Mouse (Mus musculus) liver, postnatal 0 days (tissue): ENCODE results near the gene Ackr3. TPM values are rescaled to one million over a fixed set of nuclear protein-coding genes. Genes with fewer than 3 reads are reported as not detected.
A peak's percentile ranks its signal among the peaks of the same experiment; 100 is the strongest.

ENCODE experiments used
- ATAC-seq: fragments of 200-750 bp; cut with Nextera tagmentation; 2 replicates; pipeline ENCODE4 v1.8.0; 2017; ENCODE audit warnings: mild to moderate bottlenecking, moderate library complexity
- DNase-seq: peaks from one replicate; pipeline ENCODE4 v3.0.0-alpha.2; 2016
- H3K27ac ChIP-seq: fragments of 300-500 bp; sonication (generic); 2 replicates; pipeline ENCODE4 v1.5.1; 2014; ENCODE audit warnings: antibody characterized with exemption, moderate library complexity, mild to moderate bottlenecking, low read depth
- H3K27me3 ChIP-seq: fragments of 300-500 bp; sonication (generic); 2 replicates; pipeline ENCODE4 v1.6.1; 2014; ENCODE audit warnings: low read length, control low read depth, mixed read lengths; ENCODE audit not compliant: insufficient read depth
- H3K36me3 ChIP-seq: fragments of 300-500 bp; sonication (generic); replicated peaks from 2 replicates; pipeline ENCODE4 v1.6.1; 2014; ENCODE audit warnings: mild to moderate bottlenecking, control low read depth, low read length, moderate library complexity, mixed read lengths; ENCODE audit not compliant: insufficient read depth
- H3K4me1 ChIP-seq: fragments of 300-500 bp; sonication (generic); 2 replicates; pipeline ENCODE4 v1.6.1; 2014; ENCODE audit warnings: antibody characterized with exemption, mild to moderate bottlenecking, control low read depth; ENCODE audit not compliant: insufficient read depth
- H3K4me2 ChIP-seq: fragments of 300-500 bp; sonication (generic); 2 replicates; pipeline ENCODE4 v1.6.1; 2014; ENCODE audit warnings: low read depth, mild to moderate bottlenecking, low read length, moderate library complexity, mixed read lengths
- H3K4me3 ChIP-seq: fragments of 300-500 bp; sonication (generic); 2 replicates; pipeline ENCODE4 v1.5.1; 2014; ENCODE audit warnings: low read depth, low read length
- H3K9ac ChIP-seq: fragments of 300-500 bp; sonication (generic); replicated peaks from 2 replicates; pipeline ENCODE4 v1.6.1; 2014; ENCODE audit warnings: mild to moderate bottlenecking, moderate library complexity
- H3K9me3 ChIP-seq: fragments of 300-500 bp; sonication (generic); 2 replicates; pipeline ENCODE4 v1.6.1; 2016; ENCODE audit warnings: mild to moderate bottlenecking, control low read depth, low read length, mixed read lengths
- CTCF ChIP-seq: sonication (generic); IDR thresholded peaks from 2 replicates; pipeline ENCODE4 v1.5.1; 2016; ENCODE audit warnings: antibody characterized with exemption, low read depth
- EP300 ChIP-seq: IDR thresholded peaks from 2 replicates; pipeline ENCODE4 v1.6.1; 2016; ENCODE audit warnings: antibody characterized with exemption, low read depth, mild to moderate bottlenecking
- WGBS: fragments of 180-500 bp; shearing (Covaris S2); extraction: QIAGEN DNeasy Blood & Tissue Kit; methylation state at CpG from one replicate; pipeline ENCODE4 v1.1.7; 2014; ENCODE audit not compliant: insufficient replicate concordance; 5-methylcytosine and 5-hydroxymethylcytosine counted together
- polyA plus RNA-seq: library from polyadenylated mRNA; unstranded; fragments of >200 nt; fragmentation: Nextera tagmentation; extraction: Ambion mirVana; gene quantifications from 2 replicates; pipeline ENCODE4 v1.2.1, GENCODE M21; 2015

The Ackr3 gene
- polyA plus RNA-seq, 1 experiment from 2014 or later = 2.5 TPM

DNA sequence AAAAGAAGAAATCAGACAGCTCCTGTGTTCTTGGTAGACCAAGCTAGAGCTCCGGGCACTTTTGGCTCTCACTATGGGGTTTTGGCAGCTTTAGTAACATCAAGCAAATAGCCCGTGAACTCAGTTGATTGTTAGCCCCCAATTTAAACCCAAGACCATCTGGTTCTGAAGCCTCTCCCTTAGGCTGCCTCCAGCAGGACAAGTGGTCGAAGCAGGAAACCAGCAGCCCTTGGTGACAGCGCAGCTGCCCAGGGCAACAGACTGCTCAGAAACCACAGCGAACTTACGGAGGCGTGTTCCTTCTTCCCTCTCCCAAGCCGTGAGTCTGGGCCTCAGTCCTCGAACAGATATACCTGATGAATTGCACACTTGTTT, 24.5 kb downstream of the Ackr3 start:
- ATAC-seq (no peak), DNase-seq (no peak)
- TF ChIP-seq CTCF (no peak), EP300 (no peak)
- H3K4me3 ChIP-seq = no peak overlapping the region
- no peaks in the 10 kb centered on the region for H3K27me3 ChIP-seq
- no peaks in the 10 kb centered on the region for H3K36me3 ChIP-seq
- H3K9ac ChIP-seq = no peak overlapping the region
- no peaks in the 10 kb centered on the region for H3K4me1 ChIP-seq
- H3K9me3 ChIP-seq = no peaks in the 10 kb centered on the region
- H3K27ac ChIP-seq = no peak overlapping the region
- 19% methylated on average over 9 of the region's 9 CpGs for WGBS
- no peak overlapping the region for H3K4me2 ChIP-seq

DNA sequence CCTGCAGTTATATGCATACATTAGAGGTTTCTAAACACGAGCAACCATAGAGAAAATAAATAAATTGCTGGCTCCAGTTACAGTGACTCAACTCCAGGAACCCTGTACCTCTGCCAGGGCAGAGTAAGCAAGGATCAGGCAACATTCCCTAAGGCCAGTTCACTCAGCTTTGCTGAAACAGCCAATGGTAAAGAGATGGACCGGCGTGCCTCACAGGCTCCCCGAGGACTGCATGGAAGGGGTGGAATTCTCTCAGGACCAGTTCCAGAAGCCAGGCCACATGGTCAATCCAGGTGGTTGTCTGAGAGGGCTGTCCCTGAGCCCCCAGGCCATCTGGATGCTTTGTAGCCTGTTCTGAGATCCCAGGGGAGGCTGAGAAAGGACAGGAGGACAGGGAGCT, 26.8 kb downstream of the Ackr3 start:
- no peaks in the 10 kb centered on the region; the same call in 1 of the 2 replicates for H3K4me1 ChIP-seq
- no peaks in the 10 kb centered on the region for H3K36me3 ChIP-seq
- DNase-seq = no peak
- H3K27me3 ChIP-seq = no peaks in the 10 kb centered on the region
- no peak overlapping the region for H3K4me3 ChIP-seq
- 72% methylated on average over 4 of the region's 4 CpGs for WGBS
- no peak overlapping the region for H3K4me2 ChIP-seq
- TF ChIP-seq CTCF (no peak), EP300 (no peak)
- H3K9ac ChIP-seq = no peak overlapping the region
- H3K27ac ChIP-seq = no peak overlapping the region
- no peak for ATAC-seq
- no peaks in the 10 kb centered on the region for H3K9me3 ChIP-seq

DNA sequence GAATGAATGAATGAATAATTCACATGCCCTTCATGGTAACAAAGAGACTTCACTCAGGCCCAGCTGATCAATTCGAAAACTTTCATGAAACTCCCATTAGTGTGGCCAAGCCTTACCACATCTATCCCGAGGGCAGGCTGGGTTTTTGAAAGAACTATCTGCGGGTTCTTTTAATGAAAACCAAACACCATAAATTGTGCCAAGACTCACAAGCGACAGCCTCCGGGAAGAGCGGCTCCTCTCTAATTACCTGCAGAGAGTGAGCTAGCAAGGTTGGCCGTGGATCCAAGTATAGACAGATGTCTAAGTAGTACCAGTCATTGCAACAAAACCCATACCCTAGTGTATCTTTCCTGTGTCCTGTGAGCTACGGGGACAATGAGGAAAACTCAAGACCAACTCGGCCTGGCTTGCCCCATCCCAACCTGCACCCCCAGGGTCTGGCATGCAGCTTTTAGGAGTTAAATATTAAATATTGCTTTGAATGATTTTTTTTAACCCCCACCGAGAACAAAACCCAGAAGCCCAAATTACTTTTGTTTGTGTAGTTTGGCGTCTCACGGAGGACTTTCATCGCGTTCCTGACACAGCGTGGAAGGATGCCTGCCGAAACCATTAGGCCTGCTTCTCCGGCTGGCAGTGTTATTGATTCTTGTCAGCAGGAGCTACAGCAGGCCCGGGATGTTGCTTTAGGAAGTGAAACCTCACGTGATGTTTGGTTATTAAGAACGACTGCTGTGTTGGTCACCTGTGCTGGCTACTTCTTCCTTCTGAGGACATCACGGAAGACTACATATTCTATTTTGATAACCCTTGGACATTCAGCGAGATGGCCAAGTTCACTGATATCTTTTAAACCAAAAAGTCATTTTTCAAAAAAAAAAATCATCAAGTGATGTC, 28.1 kb downstream of the Ackr3 start:
- Histone ChIP-seq H3K9me3 (no peaks in the 10 kb centered on the region), H3K36me3 (no peaks in the 10 kb centered on the region), H3K4me1 (no peaks in the 10 kb centered on the region; the same call in 1 of the 2 replicates), H3K4me3 (no peak overlapping the region), H3K4me2 (no peak overlapping the region), H3K27me3 (no peaks in the 10 kb centered on the region), H3K27ac (no peak overlapping the region), H3K9ac (no peak overlapping the region)
- no peak for ATAC-seq
- no peak for DNase-seq
- WGBS = 68% methylated on average over 22 of the region's 22 CpGs
- no peak for TF ChIP-seq CTCF
- no peak for TF ChIP-seq EP300

DNA sequence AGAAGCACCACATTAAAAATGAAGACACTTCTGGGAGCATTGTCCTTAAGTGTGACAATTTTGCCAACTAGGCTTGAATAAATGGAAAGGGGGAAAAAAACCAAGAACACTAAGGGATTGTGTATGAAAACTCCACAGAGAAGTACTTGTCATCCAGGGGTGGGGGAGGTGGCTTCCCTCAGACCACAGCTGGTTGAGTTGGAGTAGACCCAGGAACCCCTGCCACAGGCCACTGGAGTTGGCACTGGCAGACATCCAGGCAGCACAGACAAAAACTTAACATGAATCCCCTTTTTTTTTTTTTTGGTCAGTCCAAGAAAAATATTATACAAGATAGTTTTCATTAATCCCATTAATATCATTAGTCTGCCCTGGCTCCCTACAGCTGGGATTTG, 28.7 kb downstream of the Ackr3 start:
- Histone ChIP-seq H3K9me3 (0 out of 2 replicates have a peak, but pooled peaks cover 2% of the 10 kb centered on the region), H3K36me3 (no peaks in the 10 kb centered on the region), H3K27me3 (no peaks in the 10 kb centered on the region), H3K27ac (no peak overlapping the region), H3K9ac (no peak overlapping the region), H3K4me2 (no peak overlapping the region), H3K4me3 (no peak overlapping the region), H3K4me1 (no peaks in the 10 kb centered on the region; the same call in 1 of the 2 replicates)
- ATAC-seq (no peak), DNase-seq (no peak)
- TF ChIP-seq EP300 (no peak), CTCF (no peak)

DNA sequence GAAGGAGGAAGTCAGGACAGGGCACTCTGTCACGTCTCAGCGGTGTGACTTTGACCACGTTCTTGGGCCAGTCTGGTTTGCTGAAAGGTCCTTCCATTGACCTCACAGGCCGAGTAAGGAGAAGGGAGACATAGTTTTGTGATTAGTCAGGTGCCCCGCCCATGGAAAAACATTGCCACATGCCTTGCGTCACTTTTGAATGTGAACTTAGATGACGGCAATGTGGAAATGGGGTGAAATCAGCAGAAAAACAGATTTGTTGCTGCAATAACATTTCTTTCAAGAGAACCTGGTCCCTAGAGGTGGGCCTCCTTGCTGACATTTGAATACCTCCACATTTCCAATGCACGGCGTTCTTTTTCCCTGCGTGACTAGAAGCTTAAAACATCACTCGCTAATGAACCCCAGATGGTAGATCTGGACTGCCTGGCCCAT, 30.9 kb downstream of the Ackr3 start:
- H3K27me3 ChIP-seq = no peaks in the 10 kb centered on the region
- H3K4me3 ChIP-seq = no peak overlapping the region
- H3K9me3 ChIP-seq = 0 out of 2 replicates have a peak, but pooled peaks cover 3% of the 10 kb centered on the region
- no peaks in the 10 kb centered on the region for H3K36me3 ChIP-seq
- H3K4me1 ChIP-seq = no peaks in the 10 kb centered on the region; the same call in 1 of the 2 replicates
- H3K27ac ChIP-seq = no peak overlapping the region
- H3K4me2 ChIP-seq = no peak overlapping the region
- WGBS = 58% methylated on average over 11 of the region's 11 CpGs
- peak; percentile 61 for DNase-seq
- H3K9ac ChIP-seq = no peak overlapping the region
- peak; percentile 76 for ATAC-seq
- TF ChIP-seq CTCF = no peak
- TF ChIP-seq EP300 = peak; percentile 73

DNA sequence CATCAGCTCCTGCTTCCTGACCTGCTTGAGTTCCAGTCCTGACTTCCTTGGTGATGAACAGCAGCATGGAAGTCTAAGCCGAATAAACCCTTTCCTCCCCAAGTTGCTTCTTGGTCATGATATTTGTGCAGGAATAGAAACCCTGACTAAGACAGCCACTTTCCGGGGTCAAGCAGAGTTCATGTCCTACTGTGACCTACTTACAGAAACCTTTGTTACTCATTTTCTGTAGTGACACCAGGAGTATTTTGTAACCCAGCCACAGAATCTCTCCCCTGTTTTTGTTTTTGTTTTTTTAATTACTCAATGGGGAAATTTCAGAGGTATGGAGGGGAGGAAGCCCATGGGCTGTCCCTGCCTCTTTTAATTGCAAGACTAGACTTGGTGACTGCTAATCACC, 32.9 kb downstream of the Ackr3 start:
- DNase-seq = no peak
- Histone ChIP-seq H3K4me3 (no peak overlapping the region), H3K36me3 (no peaks in the 10 kb centered on the region), H3K9ac (no peak overlapping the region), H3K9me3 (0 out of 2 replicates have a peak, but pooled peaks cover 3% of the 10 kb centered on the region), H3K4me2 (no peak overlapping the region), H3K4me1 (no peaks in the 10 kb centered on the region; the same call in 1 of the 2 replicates), H3K27me3 (no peaks in the 10 kb centered on the region), H3K27ac (no peak overlapping the region)
- WGBS = 77% methylated on average over 2 of the region's 2 CpGs
- TF ChIP-seq EP300 (no peak), CTCF (no peak)
- no peak for ATAC-seq
